In the genomic region with DNA sequence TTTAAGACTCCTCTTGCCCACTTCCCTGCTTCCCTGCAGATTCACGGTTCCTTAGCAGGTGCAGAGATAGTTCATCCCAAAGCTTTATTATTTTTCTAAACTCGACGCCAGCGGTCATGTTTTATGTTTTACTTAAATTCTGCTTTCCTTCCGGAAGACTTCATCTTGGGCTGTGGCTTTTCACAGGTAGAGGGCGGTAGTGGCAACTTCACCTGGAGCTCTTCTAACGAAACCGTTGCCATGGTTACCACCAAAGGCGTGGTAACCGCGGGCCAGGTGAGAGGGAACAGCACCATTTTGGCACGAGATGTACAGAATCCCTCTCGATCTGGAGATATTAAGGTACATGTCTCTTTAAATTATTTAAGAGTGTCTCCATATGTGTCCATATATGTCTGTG, we compare ENCODE assay signal across 11 mouse cellular contexts. TPM values are rescaled to one million over a fixed set of nuclear protein-coding genes. Genes with fewer than 3 reads are reported as not detected.
DNase-seq lines count a peak whose midpoint lies in the region; ATAC-seq and TF ChIP-seq lines count a peak whose summit lies in the region.
"Had no signal": no experiment of that assay in that cellular context is flagged by ENCODE, and none has a peak within 500 bp of the region (broad histone marks: within the 10 kb centered on the region; RNA-seq: fewer than 3 reads in every experiment).

No protein-coding gene starts in this region.

- no peak overlapping the region for H3K27ac ChIP-seq in left cerebral cortex, adult 2 months
- H3K27ac ChIP-seq: hindbrain, embryonic 15.5 days; neural tube, embryonic 13.5 days had no signal

- intact Hi-C loops in left cerebral cortex, adult 2 months (cut with DNase I), result no loop called here
- intact Hi-C loops in left cerebral cortex, postnatal 36 days (cut with DNase I), result no loop called here

- TF ChIP-seq CTCF in left cerebral cortex, adult 2 months (IDR thresholded peaks at IDR 0.05), result peak; percentile 27; the same call in 1 of the 2 replicates
- peak; percentile 10; the same call in 1 of the 2 replicates for TF ChIP-seq CTCF in brain, embryonic 14.5 days (IDR thresholded peaks at IDR 0.05; ENCODE audit: borderline replicate concordance, extremely low read depth, insufficient read depth, insufficient read length)

- H3K4me3 ChIP-seq in left cerebral cortex, adult 2 months, result no peak overlapping the region
- H3K4me3 ChIP-seq: hindbrain, embryonic 15.5 days; neural tube, embryonic 13.5 days had no signal

- no peak for TF ChIP-seq POLR2A in brain, embryonic 14.5 days (IDR thresholded peaks at IDR 0.05; ENCODE audit: borderline replicate concordance, extremely low read depth, insufficient read depth, insufficient read length, poor library complexity, severe bottlenecking)

- no peak for ATAC-seq in frontal cortex, adult (ENCODE audit: low TSS enrichment)
- ATAC-seq: activated CD4-positive, CD25-positive, alpha-beta regulatory T cell, adult 4 months had no signal

- no peak for DNase-seq in left cerebral cortex, adult 2 months (ENCODE audit: extremely low spot score in 1 of 2, low spot score in 2 of 2)
- DNase-seq in left cerebral cortex, postnatal 36 days (ENCODE audit: low spot score in 2 of 2), result no peak
- peak; percentile 87 for DNase-seq in ES-CJ7 (ENCODE audit: low read depth, low spot score)
- DNase-seq in brain, embryonic 14.5 days (ENCODE audit: low read depth), result peak; percentile 12
- DNase-seq in lung, postnatal 10 days, result peak; percentile 53
- no peak for DNase-seq in adrenal gland, postnatal 25 days
- no peak for DNase-seq in ovary, postnatal 14 days (ENCODE audit: low spot score)

RNA-seq across cellular contexts. Expression of gene Nup210l, which starts 32.7 kb away (rescaled TPM):
- total RNA-seq in left cerebral cortex, adult 2 months (2021), result under 1 TPM; 0.36 to 0.42 TPM
- under 1 TPM; 0.32 to 0.43 TPM for total RNA-seq in left cerebral cortex, postnatal 36 days (2021)
- 1.8 and 2.3 TPM in 2 replicates for polyA plus RNA-seq in brain, embryonic 14.5 days (2012; rRNA removed)
- total RNA-seq in adrenal gland, postnatal 25 days (2021), result 0.55 and 0.71 TPM in 2 replicates

Comparison
In these comparisons a context has a peak if more than half of its experiments do, and no peak if none do; other contexts are left out.
1. DNase-seq: peak in ES-CJ7 (single experiment), brain, embryonic 14.5 days (single experiment) and lung, postnatal 10 days (single experiment); none in left cerebral cortex, adult 2 months (0 of 2), left cerebral cortex, postnatal 36 days (0 of 2), adrenal gland, postnatal 25 days (single experiment) and ovary, postnatal 14 days (single experiment).